19 mouse cellular contexts compared by ENCODE assay signal in genomic region chr17:48462096-48462495, GRCm38 (mm10). TPM values are rescaled to one million over a fixed set of nuclear protein-coding genes. Genes with fewer than 3 reads are reported as not detected.
DNase-seq lines count a peak whose midpoint lies in the region; ATAC-seq lines count a peak whose summit lies in the region.
"Had no signal": no experiment of that assay in that cellular context is flagged by ENCODE, and none has a peak within 500 bp of the region (broad histone marks: within the 10 kb centered on the region; RNA-seq: fewer than 3 reads in every experiment).

No protein-coding gene starts in this region.

- H3K27me3 ChIP-seq in embryonic facial prominence, embryonic 12.5 days = peaks cover 12% of the 10 kb centered on the region
- H3K27me3 ChIP-seq in embryonic facial prominence, embryonic 10.5 days (replicated peaks; ENCODE audit: low read depth, poor library complexity, severe bottlenecking) = peaks cover 20% of the 10 kb centered on the region
- H3K27me3 ChIP-seq in hindbrain, embryonic 12.5 days = peaks cover 12% of the 10 kb centered on the region

- no peak overlapping the region for H3K4me3 ChIP-seq in embryonic facial prominence, embryonic 12.5 days
- H3K4me3 ChIP-seq in embryonic facial prominence, embryonic 10.5 days = no peak overlapping the region
- no peak overlapping the region for H3K4me3 ChIP-seq in hindbrain, embryonic 12.5 days
- H3K4me3 ChIP-seq: embryonic facial prominence, embryonic 13.5 days; forebrain, embryonic 12.5 days; gastrocnemius, adult 2 months; hindbrain, embryonic 10.5 days; left cerebral cortex, adult 2 months; limb, embryonic 13.5 days; megakaryocyte, embryonic 14.5 days had no signal

- H3K4me2 ChIP-seq in embryonic facial prominence, embryonic 12.5 days (replicated peaks) = no peak overlapping the region
- no peak overlapping the region for H3K4me2 ChIP-seq in hindbrain, embryonic 12.5 days (replicated peaks)
- H3K4me2 ChIP-seq: embryonic facial prominence, embryonic 13.5 days; forebrain, embryonic 12.5 days; limb, embryonic 13.5 days had no signal

- no peak for DNase-seq in embryonic facial prominence, embryonic 10.5 days (ENCODE audit: low spot score)
- peak; percentile 27 to 30 for DNase-seq in spleen, adult 18-20 months
- DNase-seq in thymus, postnatal 36 days = peak; percentile 77 to 86
- DNase-seq in right cerebral cortex, postnatal 25 days = no peak
- DNase-seq: cerebellum, postnatal 14 days; gastrocnemius, adult 2 months; liver, postnatal 0 days had no signal

- WGBS in embryonic facial prominence, embryonic 12.5 days = 95% methylated on average over 13 of the region's 13 CpGs
- 93% methylated on average over 13 of the region's 13 CpGs for WGBS in embryonic facial prominence, embryonic 10.5 days
- WGBS in hindbrain, embryonic 12.5 days = 96% methylated on average over 13 of the region's 13 CpGs

- 0 out of 2 replicates have a peak, but pooled peaks have one; percentile 22 for ATAC-seq in embryonic facial prominence, embryonic 12.5 days (ENCODE audit: insufficient number of reproducible peaks, insufficient read depth, low FRiP score, low TSS enrichment)
- ATAC-seq in erythroid progenitor cell, adult 5-6 weeks (replicated peaks; ENCODE audit: low FRiP score, poor library complexity, severe bottlenecking) = 0 out of 2 replicates have a peak, but pooled peaks have one; percentile 50
- no peak for ATAC-seq in hindbrain, embryonic 12.5 days (ENCODE audit: low FRiP score)
- ATAC-seq in frontal cortex, adult (ENCODE audit: low TSS enrichment) = no peak
- ATAC-seq: intestine, postnatal 0 days; liver, postnatal 0 days had no signal

- H3K9ac ChIP-seq in embryonic facial prominence, embryonic 12.5 days = no peak overlapping the region
- no peak overlapping the region for H3K9ac ChIP-seq in hindbrain, embryonic 12.5 days
- H3K9ac ChIP-seq: embryonic facial prominence, embryonic 13.5 days; forebrain, embryonic 12.5 days; limb, embryonic 13.5 days; liver, postnatal 0 days had no signal

- H3K9me3 ChIP-seq in embryonic facial prominence, embryonic 12.5 days = no peaks in the 10 kb centered on the region
- no peaks in the 10 kb centered on the region for H3K9me3 ChIP-seq in embryonic facial prominence, embryonic 10.5 days
- no peaks in the 10 kb centered on the region for H3K9me3 ChIP-seq in hindbrain, embryonic 12.5 days (replicated peaks)
- H3K9me3 ChIP-seq: embryonic facial prominence, embryonic 13.5 days; forebrain, embryonic 12.5 days; G1E; hindbrain, embryonic 10.5 days; limb, embryonic 13.5 days; megakaryocyte, embryonic 14.5 days had no signal

- H3K4me1 ChIP-seq in embryonic facial prominence, embryonic 12.5 days = no peaks in the 10 kb centered on the region
- peaks cover 3% of the 10 kb centered on the region for H3K4me1 ChIP-seq in embryonic facial prominence, embryonic 10.5 days
- no peaks in the 10 kb centered on the region for H3K4me1 ChIP-seq in hindbrain, embryonic 12.5 days

- H3K36me3 ChIP-seq in embryonic facial prominence, embryonic 12.5 days = no peaks in the 10 kb centered on the region
- no peaks in the 10 kb centered on the region for H3K36me3 ChIP-seq in embryonic facial prominence, embryonic 10.5 days (replicated peaks)
- no peaks in the 10 kb centered on the region for H3K36me3 ChIP-seq in hindbrain, embryonic 12.5 days
- H3K36me3 ChIP-seq: embryonic facial prominence, embryonic 13.5 days; forebrain, embryonic 12.5 days; hindbrain, embryonic 10.5 days; limb, embryonic 13.5 days had no signal

- H3K27ac ChIP-seq in embryonic facial prominence, embryonic 12.5 days = no peak overlapping the region
- H3K27ac ChIP-seq in embryonic facial prominence, embryonic 10.5 days (replicated peaks) = no peak overlapping the region
- H3K27ac ChIP-seq in hindbrain, embryonic 12.5 days = no peak overlapping the region
- H3K27ac ChIP-seq: embryonic facial prominence, embryonic 13.5 days; forebrain, embryonic 12.5 days; gastrocnemius, adult 2 months; hindbrain, embryonic 10.5 days; left cerebral cortex, adult 2 months; limb, embryonic 13.5 days had no signal

RNA-seq across cellular contexts. Expression of gene Unc5cl, which starts 7.4 kb away (rescaled TPM):
- 0.47 and 0.53 TPM in 2 replicates for polyA plus RNA-seq in embryonic facial prominence, embryonic 12.5 days (2016; fragmentation: Nextera tagmentation; extraction: Ambion mirVana)
- polyA plus RNA-seq in embryonic facial prominence, embryonic 10.5 days (2016; fragmentation: Nextera tagmentation; extraction: Ambion mirVana) = 0.20 and 0.51 TPM in 2 replicates
- total RNA-seq in erythroid progenitor cell, adult 5-6 weeks (2015; ENCODE audit: low replicate concordance) = 13.4 and 20.5 TPM in 2 replicates
- 13.2 and 24.1 TPM in 2 replicates for total RNA-seq in erythroid progenitor cell, adult 5-6 weeks (2017; ENCODE audit: low replicate concordance)
- polyA plus RNA-seq in hindbrain, embryonic 12.5 days (2016; fragmentation: Nextera tagmentation; extraction: Ambion mirVana) = 0.26 and 0.49 TPM in 2 replicates
- total RNA-seq: gastrocnemius, adult 2 months had no signal

RNA-seq across cellular contexts. Expression of gene Tspo2, which starts 10.8 kb away (rescaled TPM):
- polyA plus RNA-seq in embryonic facial prominence, embryonic 12.5 days (2016; fragmentation: Nextera tagmentation; extraction: Ambion mirVana) = 0.89 and 1.5 TPM in 2 replicates
- 0.24 and 0.45 TPM in 2 replicates for polyA plus RNA-seq in embryonic facial prominence, embryonic 10.5 days (2016; fragmentation: Nextera tagmentation; extraction: Ambion mirVana)
- total RNA-seq in erythroid progenitor cell, adult 5-6 weeks (2015; ENCODE audit: low replicate concordance) = 464 and 482 TPM in 2 replicates
- total RNA-seq in erythroid progenitor cell, adult 5-6 weeks (2017; ENCODE audit: low replicate concordance) = 322 and 537 TPM in 2 replicates
- 1.9 and 2.5 TPM in 2 replicates for polyA plus RNA-seq in hindbrain, embryonic 12.5 days (2016; fragmentation: Nextera tagmentation; extraction: Ambion mirVana)
- total RNA-seq: gastrocnemius, adult 2 months; left cerebral cortex, adult 2 months had no signal

RNA-seq across cellular contexts. Expression of gene Apobec2, which starts 29.4 kb away (rescaled TPM):
- 3.4 and 5.7 TPM in 2 replicates for polyA plus RNA-seq in embryonic facial prominence, embryonic 12.5 days (2016; fragmentation: Nextera tagmentation; extraction: Ambion mirVana)
- polyA plus RNA-seq in embryonic facial prominence, embryonic 10.5 days (2016; fragmentation: Nextera tagmentation; extraction: Ambion mirVana) = 0.61 and 1.2 TPM in 2 replicates
- not detected in 2 replicates for total RNA-seq in erythroid progenitor cell, adult 5-6 weeks (2015; ENCODE audit: low replicate concordance)
- total RNA-seq in erythroid progenitor cell, adult 5-6 weeks (2017; ENCODE audit: low replicate concordance) = not detected in 2 replicates
- polyA plus RNA-seq in hindbrain, embryonic 12.5 days (2016; fragmentation: Nextera tagmentation; extraction: Ambion mirVana) = 2.1 and 5.3 TPM in 2 replicates
- total RNA-seq: left cerebral cortex, adult 2 months had no signal
- polyA plus RNA-seq: G1E had no signal

RNA-seq across cellular contexts. Expression of gene Oard1, which starts 52.3 kb away (rescaled TPM):
- 57.1 and 64.0 TPM in 2 replicates for polyA plus RNA-seq in embryonic facial prominence, embryonic 12.5 days (2016; fragmentation: Nextera tagmentation; extraction: Ambion mirVana)
- polyA plus RNA-seq in embryonic facial prominence, embryonic 10.5 days (2016; fragmentation: Nextera tagmentation; extraction: Ambion mirVana) = 87.8 and 89.5 TPM in 2 replicates
- 42.9 and 62.9 TPM in 2 replicates for total RNA-seq in erythroid progenitor cell, adult 5-6 weeks (2015; ENCODE audit: low replicate concordance)
- total RNA-seq in erythroid progenitor cell, adult 5-6 weeks (2017; ENCODE audit: low replicate concordance) = 81.9 and 87.0 TPM in 2 replicates
- 52.4 and 61.5 TPM in 2 replicates for polyA plus RNA-seq in hindbrain, embryonic 12.5 days (2016; fragmentation: Nextera tagmentation; extraction: Ambion mirVana)

RNA-seq across cellular contexts. Expression of gene Nfya, which starts 52.4 kb away (rescaled TPM):
- 19.6 and 19.9 TPM in 2 replicates for polyA plus RNA-seq in embryonic facial prominence, embryonic 12.5 days (2016; fragmentation: Nextera tagmentation; extraction: Ambion mirVana)
- polyA plus RNA-seq in embryonic facial prominence, embryonic 10.5 days (2016; fragmentation: Nextera tagmentation; extraction: Ambion mirVana) = 25.4 and 26.6 TPM in 2 replicates
- 133 and 142 TPM in 2 replicates for total RNA-seq in erythroid progenitor cell, adult 5-6 weeks (2015; ENCODE audit: low replicate concordance)
- 69.3 and 110 TPM in 2 replicates for total RNA-seq in erythroid progenitor cell, adult 5-6 weeks (2017; ENCODE audit: low replicate concordance)
- 16.7 and 18.6 TPM in 2 replicates for polyA plus RNA-seq in hindbrain, embryonic 12.5 days (2016; fragmentation: Nextera tagmentation; extraction: Ambion mirVana)

Comparison
In these comparisons a context has a peak if more than half of its experiments do, and no peak if none do; other contexts are left out.
1. ATAC-seq: peak in embryonic facial prominence, embryonic 12.5 days (single experiment) and erythroid progenitor cell, adult 5-6 weeks (single experiment); none in hindbrain, embryonic 12.5 days (single experiment) and frontal cortex, adult (single experiment).
2. DNase-seq: peak in spleen, adult 18-20 months (2 of 2) and thymus, postnatal 36 days (2 of 2); none in embryonic facial prominence, embryonic 10.5 days (single experiment) and right cerebral cortex, postnatal 25 days (single experiment).